Mouse (Mus musculus) heart, postnatal 0 days (tissue): Measurements from ENCODE around the gene Nkiras2.

Source experiments
- CTCF ChIP-seq: IDR thresholded peaks from 2 replicates; pipeline ENCODE4 v1.5.1; 2016; ENCODE audit warnings: antibody characterized with exemption, control low read depth, low read depth
- EP300 ChIP-seq: IDR thresholded peaks from 2 replicates; pipeline ENCODE4 v1.6.1; 2016; ENCODE audit warnings: antibody characterized with exemption, low read depth

- TF ChIP-seq CTCF (no peak), EP300 (no peak)
Measured at GRCm38 (mm10) chr11:100648405-100648804, 29.4 kb downstream of the Nkiras2 start.
